Mouse (Mus musculus) megakaryocyte, adult 5-6 weeks (primary cell): ENCODE data around the gene Ap3s2. TPM values are rescaled to one million over a fixed set of nuclear protein-coding genes. Genes with fewer than 3 reads are reported as not detected.

Source experiments
- ATAC-seq: 2 replicates; pipeline ENCODE4 v1.8.0; 2016; ENCODE audit warnings: mild to moderate bottlenecking, inconsistent platforms; ENCODE audit not compliant: poor library complexity, severe bottlenecking
- total RNA-seq, 2 experiments: library from RNA; stranded (forward) in 1 of 2; stranded (reverse) in 1 of 2; fragments of 153-499, 151-499 nt in 1 of 2; fragments of 221-1000, 200-1000 nt in 1 of 2; gene quantifications; 2 replicates each; pipeline versions ENCODE4 v1.2.3 to v1.2.4; 2015 to 2017

Gene Ap3s2
- total RNA-seq, 2 experiments from 2014 or later: 4.6 to 22.8 TPM

GRCm38 (mm10) chr7:79847456-79848451, 72.7 kb downstream of the Ap3s2 start:
- peak; percentile 47 for ATAC-seq

- no peak for ATAC-seq
These were observed 74.1 kb downstream of the Ap3s2 start for GRCm38 (mm10) chr7:79846342-79846741.

GRCm38 (mm10) chr7:79844090-79844802, 76.2 kb downstream of the Ap3s2 start:
- no peak for ATAC-seq

- ATAC-seq: no peak
These were observed 78.3 kb downstream of the Ap3s2 start for GRCm38 (mm10) chr7:79842163-79842562.

- ATAC-seq: no peak
These were observed 83.2 kb downstream of the Ap3s2 start for GRCm38 (mm10) chr7:79837247-79837646.

- no peak for ATAC-seq
These were observed 85.3 kb downstream of the Ap3s2 start for GRCm38 (mm10) chr7:79835196-79835595.

- ATAC-seq: no peak
These were observed 87.5 kb downstream of the Ap3s2 start for GRCm38 (mm10) chr7:79832980-79833379.

- ATAC-seq: no peak
These were observed 88.9 kb downstream of the Ap3s2 start for GRCm38 (mm10) chr7:79831585-79831984.

- no peak for ATAC-seq
These were observed 89.3 kb downstream of the Ap3s2 start for GRCm38 (mm10) chr7:79831145-79831544.

- ATAC-seq: no peak
These were observed 92.1 kb downstream of the Ap3s2 start for GRCm38 (mm10) chr7:79828341-79828740.

Other genes with a start within 250 kb of the Ap3s2 start
- 0.11 and 0.13 TPM in 2 replicates for gene Kif7, start 204.9 kb downstream of the Ap3s2 start, total RNA-seq (2015)
- 0.51 TPM in 1 of 2 replicates, not detected in the other for gene Kif7, start 204.9 kb downstream of the Ap3s2 start, total RNA-seq (2017)
- not detected in 2 replicates for gene Plin1, start 187.7 kb downstream of the Ap3s2 start, total RNA-seq (2015)
- gene Plin1, start 187.7 kb downstream of the Ap3s2 start, total RNA-seq (2017): not detected in 2 replicates
- gene Pex11a, start 177.5 kb downstream of the Ap3s2 start, total RNA-seq (2015): 0.98 and 1.3 TPM in 2 replicates
- 1.5 and 5.4 TPM in 2 replicates for gene Pex11a, start 177.5 kb downstream of the Ap3s2 start, total RNA-seq (2017)
- gene Wdr93, start 177.5 kb downstream of the Ap3s2 start, total RNA-seq (2015): not detected in 2 replicates
- not detected in 2 replicates for gene Wdr93, start 177.5 kb downstream of the Ap3s2 start, total RNA-seq (2017)
- gene Mesp1, start 126.9 kb downstream of the Ap3s2 start, total RNA-seq (2015): not detected in 2 replicates
- gene Mesp1, start 126.9 kb downstream of the Ap3s2 start, total RNA-seq (2017): not detected in 2 replicates
- gene Mesp2, start 109.9 kb downstream of the Ap3s2 start, total RNA-seq (2015): 0.29 TPM in 1 of 2 replicates, not detected in the other
- gene Mesp2, start 109.9 kb downstream of the Ap3s2 start, total RNA-seq (2017): not detected in 2 replicates
- gene Anpep, start 59.6 kb downstream of the Ap3s2 start, total RNA-seq (2015): 1.8 and 2.0 TPM in 2 replicates
- gene Anpep, start 59.6 kb downstream of the Ap3s2 start, total RNA-seq (2017): not detected in 2 replicates
- not detected in 2 replicates for gene Arpin, start 14.7 kb upstream of the Ap3s2 start, total RNA-seq (2015)
- gene Arpin, start 14.7 kb upstream of the Ap3s2 start, total RNA-seq (2017): 0.08 TPM in 1 of 2 replicates, not detected in the other
- 59.1 and 66.2 TPM in 2 replicates for gene Zfp710, start 104.2 kb upstream of the Ap3s2 start, total RNA-seq (2015)
- 73.8 and 90.1 TPM in 2 replicates for gene Zfp710, start 104.2 kb upstream of the Ap3s2 start, total RNA-seq (2017)
- gene Idh2, start 194.7 kb upstream of the Ap3s2 start, total RNA-seq (2015): 74.9 and 77.7 TPM in 2 replicates
- gene Idh2, start 194.7 kb upstream of the Ap3s2 start, total RNA-seq (2017): 85.5 and 90.4 TPM in 2 replicates